Mouse (Mus musculus) stomach, embryonic 16.5 days (tissue): ENCODE measurements around the gene Klhl35. TPM values are rescaled to one million over a fixed set of nuclear protein-coding genes. Genes with fewer than 3 reads are reported as not detected.

ENCODE experiments used
- ATAC-seq: fragments of 200-750 bp; cut with Nextera tagmentation; 2 replicates; pipeline ENCODE4 v1.8.0; 2017; ENCODE audit warnings: moderate number of reproducible peaks, moderate TSS enrichment; ENCODE audit not compliant: insufficient read depth, low FRiP score
- H3K27ac ChIP-seq: fragments of 300-500 bp; sonication (generic); 2 replicates; pipeline ENCODE4 v1.5.1; 2014; ENCODE audit warnings: low read length
- H3K27me3 ChIP-seq: fragments of 300-500 bp; sonication (generic); 2 replicates; pipeline ENCODE4 v1.6.1; 2014; ENCODE audit warnings: low read length, control low read depth, mixed read lengths; ENCODE audit not compliant: control insufficient read depth, insufficient read depth
- H3K36me3 ChIP-seq: fragments of 300-500 bp; sonication (generic); 2 replicates; pipeline ENCODE4 v1.6.1; 2014; ENCODE audit warnings: low read length; ENCODE audit not compliant: control insufficient read depth, insufficient read depth
- H3K4me1 ChIP-seq: fragments of 300-500 bp; sonication (generic); 2 replicates; pipeline ENCODE4 v1.6.1; 2014; ENCODE audit warnings: low read length, control low read depth, mixed read lengths; ENCODE audit not compliant: control insufficient read depth, insufficient read depth
- H3K4me2 ChIP-seq: fragments of 300-500 bp; sonication (generic); 2 replicates; pipeline ENCODE4 v1.6.1; 2014; ENCODE audit warnings: low read depth, low read length, mixed read lengths
- H3K4me3 ChIP-seq: fragments of 300-500 bp; sonication (generic); replicated peaks from 2 replicates; pipeline ENCODE4 v1.5.1; 2014; ENCODE audit warnings: mild to moderate bottlenecking, low read length
- H3K9ac ChIP-seq: fragments of 300-500 bp; sonication (generic); 2 replicates; pipeline ENCODE4 v1.6.1; 2014; ENCODE audit warnings: low read length
- H3K9me3 ChIP-seq: fragments of 300-500 bp; sonication (generic); replicated peaks from 2 replicates; pipeline ENCODE4 v1.6.1; 2016; ENCODE audit warnings: low read length, control low read depth; ENCODE audit not compliant: control insufficient read depth
- WGBS: fragments of 180-500 bp; shearing (Covaris S2); extraction: QIAGEN DNeasy Blood & Tissue Kit; methylation state at CpG from one replicate; pipeline ENCODE4 v1.1.7; 2014; 5-methylcytosine and 5-hydroxymethylcytosine counted together
- polyA plus RNA-seq: library from polyadenylated mRNA; unstranded; fragments of >200 nt; fragmentation: Nextera tagmentation; extraction: Ambion mirVana; gene quantifications from 2 replicates; pipeline ENCODE4 v1.2.1, GENCODE M21; 2015

The Klhl35 gene
- polyA plus RNA-seq, 1 experiment from 2014 or later, result 0.14 TPM

DNA sequence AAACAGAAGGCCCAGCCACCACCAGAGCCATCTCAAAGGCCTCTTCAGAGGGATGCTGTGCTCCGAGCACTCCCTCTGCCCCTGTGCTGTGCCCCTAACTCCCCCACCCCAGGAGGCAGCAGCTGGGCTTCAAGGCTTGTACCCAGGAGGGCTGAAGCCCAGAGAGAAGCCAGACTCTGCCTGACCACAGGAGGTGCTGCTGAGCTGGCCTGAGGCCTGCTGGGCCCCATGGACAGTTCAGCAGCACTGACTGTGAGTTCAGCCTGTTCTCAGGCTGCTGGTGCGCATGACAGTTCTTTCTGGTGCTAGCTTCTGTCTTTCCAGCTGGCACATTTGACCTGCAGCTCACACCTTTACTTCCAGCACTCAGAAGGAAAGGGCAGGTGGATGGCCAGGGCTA is 20.0 kb upstream of the Klhl35 start:
- H3K27ac ChIP-seq, result no peak overlapping the region
- no peak overlapping the region for H3K4me3 ChIP-seq
- no peak overlapping the region for H3K4me2 ChIP-seq
- H3K9ac ChIP-seq, result 0 out of 2 replicates have a peak overlapping the region, but pooled peaks have one; percentile 8
- H3K9me3 ChIP-seq, result no peaks in the 10 kb centered on the region
- no peaks in the 10 kb centered on the region for H3K36me3 ChIP-seq
- no peaks in the 10 kb centered on the region for H3K27me3 ChIP-seq
- ATAC-seq, result no peak
- peaks cover 15% of the 10 kb centered on the region for H3K4me1 ChIP-seq
- WGBS, result 86% methylated on average over 2 of the region's 2 CpGs

DNA sequence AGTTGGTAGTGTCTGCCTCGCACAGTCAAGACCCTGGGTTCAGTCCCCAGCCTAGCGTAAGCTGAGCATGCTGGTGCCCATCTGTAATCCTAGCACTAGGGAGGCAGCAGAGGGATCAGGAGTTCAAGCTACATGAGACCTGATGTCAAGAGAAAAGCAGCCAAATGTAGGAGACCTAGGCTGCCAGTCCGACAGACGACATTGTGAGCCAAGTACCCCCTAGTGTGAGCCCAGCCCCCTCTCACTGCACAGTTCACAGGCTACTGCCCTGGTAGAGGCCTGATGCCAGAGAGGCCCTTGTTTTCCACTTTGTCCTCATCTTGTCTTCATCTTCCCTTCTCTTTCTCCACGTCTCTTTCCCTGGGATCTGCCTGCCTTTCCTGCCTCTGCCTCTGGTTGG is 18.5 kb upstream of the Klhl35 start:
- Histone ChIP-seq H3K36me3 (no peaks in the 10 kb centered on the region), H3K4me3 (no peak overlapping the region), H3K4me1 (peaks cover under 1% of the 10 kb centered on the region), H3K9ac (no peak overlapping the region), H3K27ac (no peak overlapping the region), H3K4me2 (no peak overlapping the region), H3K9me3 (no peaks in the 10 kb centered on the region), H3K27me3 (no peaks in the 10 kb centered on the region)
- ATAC-seq, result no peak
- WGBS, result 78% methylated on average over 5 of the region's 5 CpGs

DNA sequence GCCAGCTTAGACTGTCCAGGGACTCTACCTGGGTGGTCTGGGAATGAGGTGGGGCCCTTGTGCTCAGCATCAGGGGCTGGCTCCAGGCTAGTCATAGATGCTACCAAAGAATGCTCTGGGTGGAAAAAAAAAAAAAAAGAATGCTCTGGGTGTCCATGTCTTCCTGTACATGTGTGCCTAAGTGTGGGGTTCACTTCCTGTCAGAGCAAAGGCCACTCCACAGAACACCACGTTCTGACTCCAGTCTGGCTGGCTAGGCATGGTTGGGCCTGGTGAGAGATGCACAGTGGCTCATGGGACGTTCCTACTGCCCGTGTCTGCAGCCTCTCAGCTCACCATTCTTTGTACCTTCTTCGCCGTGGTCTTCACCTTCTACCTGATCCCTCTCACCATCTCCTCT is 17.2 kb upstream of the Klhl35 start:
- no peak overlapping the region for H3K27ac ChIP-seq
- H3K9me3 ChIP-seq, result no peaks in the 10 kb centered on the region
- H3K27me3 ChIP-seq, result no peaks in the 10 kb centered on the region
- no peak for ATAC-seq
- no peak overlapping the region for H3K9ac ChIP-seq
- WGBS, result 76% methylated on average over 5 of the region's 5 CpGs
- H3K4me1 ChIP-seq, result no peaks in the 10 kb centered on the region
- H3K36me3 ChIP-seq, result no peaks in the 10 kb centered on the region
- no peak overlapping the region for H3K4me3 ChIP-seq
- H3K4me2 ChIP-seq, result no peak overlapping the region

DNA sequence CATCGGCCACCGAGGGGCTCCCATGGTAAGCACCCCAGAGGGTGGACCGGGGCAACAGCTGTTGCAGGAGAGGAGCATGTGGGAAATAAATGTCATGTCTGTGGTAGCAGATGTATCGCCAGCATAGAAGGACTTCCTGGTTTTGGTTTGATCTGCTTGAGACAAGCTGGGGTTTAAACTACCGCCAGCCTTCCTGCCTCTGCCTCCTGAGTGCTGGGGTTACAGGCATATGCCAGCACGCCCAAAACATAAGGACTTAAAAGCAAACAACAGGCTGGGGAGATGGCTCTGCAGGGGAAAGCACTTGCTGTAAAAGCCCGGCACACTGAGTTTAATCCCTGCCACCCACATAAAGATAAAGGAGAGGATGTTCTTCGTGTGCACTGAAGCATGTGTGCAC is 16.7 kb upstream of the Klhl35 start:
- H3K9ac ChIP-seq, result no peak overlapping the region

DNA sequence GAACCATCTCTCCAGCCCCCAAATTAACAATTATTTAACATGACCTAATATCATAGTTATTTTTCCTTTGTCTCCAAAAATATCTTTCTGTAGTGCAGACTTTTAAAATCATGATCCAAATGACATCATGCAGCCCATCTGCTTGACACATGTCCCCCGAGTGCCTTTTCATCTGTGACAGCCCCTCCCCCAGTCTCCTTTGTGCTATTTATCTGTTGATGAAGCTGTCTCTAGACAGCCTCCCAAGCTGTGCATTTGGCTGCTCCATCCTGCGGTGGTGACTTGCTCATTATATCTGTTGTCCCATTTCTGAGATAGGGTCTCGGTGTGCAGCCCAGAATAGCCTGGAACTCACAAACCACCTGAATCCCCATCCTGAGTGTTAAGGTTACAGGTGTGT is 16.1 kb upstream of the Klhl35 start:
- H3K27me3 ChIP-seq, result no peaks in the 10 kb centered on the region
- 70% methylated on average over 3 of the region's 3 CpGs for WGBS
- no peaks in the 10 kb centered on the region for H3K9me3 ChIP-seq
- H3K4me1 ChIP-seq, result no peaks in the 10 kb centered on the region
- no peak overlapping the region for H3K27ac ChIP-seq
- no peaks in the 10 kb centered on the region for H3K36me3 ChIP-seq
- no peak for ATAC-seq
- H3K4me3 ChIP-seq, result no peak overlapping the region
- H3K9ac ChIP-seq, result no peak overlapping the region
- no peak overlapping the region for H3K4me2 ChIP-seq

More for the DNA sequence above, 16.7 kb upstream of the Klhl35 start:
- no peak overlapping the region for H3K27ac ChIP-seq
- H3K4me3 ChIP-seq, result no peak overlapping the region
- no peaks in the 10 kb centered on the region for H3K9me3 ChIP-seq
- no peak overlapping the region for H3K4me2 ChIP-seq
- no peak for ATAC-seq
- 59% methylated on average over 8 of the region's 8 CpGs for WGBS
- no peaks in the 10 kb centered on the region for H3K27me3 ChIP-seq
- H3K4me1 ChIP-seq, result no peaks in the 10 kb centered on the region
- no peaks in the 10 kb centered on the region for H3K36me3 ChIP-seq

DNA sequence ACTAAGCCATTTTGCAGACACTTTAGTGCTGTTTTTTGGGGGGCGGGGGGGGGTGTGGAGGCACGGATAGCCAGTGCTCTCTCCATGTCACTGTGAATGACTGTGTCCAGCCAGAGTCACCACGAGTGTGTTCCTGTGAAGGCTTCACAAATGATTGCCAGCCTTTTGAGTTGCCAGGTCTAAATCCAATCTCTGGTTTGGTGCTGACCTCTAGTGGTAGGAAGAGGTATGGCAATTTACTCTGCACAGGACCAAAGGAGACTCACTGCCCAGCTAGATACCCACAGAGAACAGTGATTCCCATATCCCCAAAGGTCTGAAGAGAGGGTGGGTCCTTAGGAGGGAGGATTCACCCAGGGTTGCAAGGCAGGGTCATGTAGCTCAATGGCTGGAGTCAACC is 15.1 kb upstream of the Klhl35 start:
- Histone ChIP-seq H3K27me3 (no peaks in the 10 kb centered on the region), H3K36me3 (no peaks in the 10 kb centered on the region), H3K27ac (no peak overlapping the region), H3K4me3 (no peak overlapping the region), H3K9me3 (no peaks in the 10 kb centered on the region), H3K4me1 (no peaks in the 10 kb centered on the region), H3K4me2 (no peak overlapping the region), H3K9ac (no peak overlapping the region)
- peak; percentile 20; the same call in 1 of the 2 replicates for ATAC-seq
- WGBS, result 2% methylated on average over 3 of the region's 3 CpGs

DNA sequence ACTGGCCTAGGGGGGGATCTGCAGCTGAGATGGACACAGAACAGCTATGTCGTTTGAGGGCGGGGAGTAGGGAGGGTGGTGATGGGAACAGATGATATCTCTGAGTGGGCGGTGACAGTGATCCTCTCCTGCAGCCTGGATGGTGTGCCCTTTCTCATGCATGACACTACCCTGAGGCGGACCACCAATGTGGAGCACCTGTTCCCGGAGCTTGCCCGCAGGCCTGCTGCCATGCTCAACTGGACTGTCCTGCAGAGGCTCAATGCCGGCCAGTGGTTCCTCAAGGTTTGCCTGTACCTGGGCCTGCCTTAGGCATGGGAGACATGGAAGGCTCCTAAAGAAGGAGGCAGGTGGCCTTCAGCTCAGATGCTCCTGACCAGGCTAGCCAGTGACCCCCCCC is 12.9 kb upstream of the Klhl35 start:
- H3K9ac ChIP-seq, result no peak overlapping the region
- H3K4me1 ChIP-seq, result no peaks in the 10 kb centered on the region
- ATAC-seq, result no peak
- no peaks in the 10 kb centered on the region for H3K27me3 ChIP-seq
- 76% methylated on average over 7 of the region's 7 CpGs for WGBS
- no peaks in the 10 kb centered on the region for H3K9me3 ChIP-seq
- H3K27ac ChIP-seq, result no peak overlapping the region
- H3K36me3 ChIP-seq, result no peaks in the 10 kb centered on the region
- no peak overlapping the region for H3K4me2 ChIP-seq
- no peak overlapping the region for H3K4me3 ChIP-seq

DNA sequence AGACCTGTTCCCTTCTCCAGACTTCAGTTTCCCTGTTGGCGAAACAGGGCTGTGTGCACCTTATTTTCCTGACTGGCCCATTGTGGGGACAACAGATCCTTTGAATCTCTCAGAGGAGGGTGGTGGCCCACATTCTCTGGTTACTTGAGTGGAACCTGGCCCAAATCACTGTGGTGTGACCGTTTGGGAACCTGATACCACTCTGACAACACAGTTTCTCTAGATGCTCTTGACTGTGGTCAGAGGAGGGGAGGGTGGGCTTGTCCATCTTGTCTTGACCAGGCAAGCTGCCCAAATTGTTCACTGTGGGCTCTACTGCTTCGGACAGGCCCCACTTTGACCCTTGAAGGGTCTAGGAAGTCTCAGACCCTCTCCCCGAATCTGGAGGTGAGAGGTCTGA is 11.8 kb upstream of the Klhl35 start:
- Histone ChIP-seq H3K9ac (no peak overlapping the region), H3K4me2 (no peak overlapping the region), H3K4me3 (no peak overlapping the region), H3K4me1 (no peaks in the 10 kb centered on the region), H3K36me3 (no peaks in the 10 kb centered on the region), H3K9me3 (no peaks in the 10 kb centered on the region), H3K27ac (no peak overlapping the region), H3K27me3 (no peaks in the 10 kb centered on the region)
- no peak for ATAC-seq
- WGBS, result 68% methylated on average over 4 of the region's 4 CpGs

DNA sequence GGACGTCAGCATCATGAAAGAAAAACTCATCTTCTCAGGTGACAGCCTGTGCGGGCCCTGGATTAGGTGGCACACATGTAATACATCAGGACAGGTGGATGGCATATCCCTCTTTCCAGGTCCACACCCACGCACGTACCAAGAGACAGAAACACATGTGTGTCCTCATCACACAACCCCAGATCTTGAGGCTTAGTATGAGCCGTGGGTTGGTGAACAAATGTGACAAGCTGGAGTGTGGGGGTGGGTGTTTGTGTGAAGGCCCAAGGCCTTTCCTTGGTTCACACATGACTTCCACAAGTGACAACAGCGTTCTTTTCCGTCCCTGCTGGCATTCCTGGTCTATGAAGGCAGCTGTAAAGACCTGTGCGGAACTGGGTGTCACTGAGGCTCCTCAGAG is 7.0 kb upstream of the Klhl35 start:
- H3K9me3 ChIP-seq, result no peaks in the 10 kb centered on the region; the same call in 1 of the 2 replicates
- no peaks in the 10 kb centered on the region for H3K36me3 ChIP-seq
- H3K4me1 ChIP-seq, result no peaks in the 10 kb centered on the region
- 80% methylated on average over 8 of the region's 8 CpGs for WGBS
- H3K4me2 ChIP-seq, result no peak overlapping the region
- H3K27ac ChIP-seq, result no peak overlapping the region
- H3K4me3 ChIP-seq, result no peak overlapping the region
- ATAC-seq, result no peak
- no peak overlapping the region for H3K9ac ChIP-seq
- no peaks in the 10 kb centered on the region for H3K27me3 ChIP-seq
